Mouse (Mus musculus): ENCODE results near the gene Gstp3.

Gstp3 gene

GRCm38 (mm10) chr19:4036327-4037045 is 22.9 kb downstream of the Gstp3 start:
- DNase-seq: no peak

DNA sequence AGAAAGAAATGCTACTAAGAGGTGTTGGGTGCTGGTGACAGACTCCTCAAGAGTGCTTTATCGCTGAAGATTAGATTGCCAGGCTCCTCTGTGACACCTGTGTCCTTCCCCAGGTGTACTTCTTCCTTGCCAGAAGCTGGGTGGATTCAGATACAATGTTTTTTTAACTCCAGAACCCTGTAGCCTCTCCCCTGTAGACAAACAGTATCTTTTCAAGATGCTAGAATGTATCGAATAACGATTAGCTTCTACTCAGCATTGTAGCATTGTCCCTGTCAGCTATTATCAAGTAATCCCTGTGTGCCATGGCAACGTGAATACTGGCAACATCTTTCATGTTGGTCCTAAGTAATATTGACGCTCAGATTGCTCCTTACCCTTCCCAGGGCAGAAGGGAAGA is 25.6 kb downstream of the Gstp3 start:
- DNase-seq: no peak

- DNase-seq: no peak
Observed at GRCm38 (mm10) chr19:4033298-4033697, 26.1 kb downstream of the Gstp3 start.

- no peak for DNase-seq
Observed at GRCm38 (mm10) chr19:4032668-4033067, 26.7 kb downstream of the Gstp3 start.

- no peak for DNase-seq
Observed at GRCm38 (mm10) chr19:4027576-4027975, 31.8 kb downstream of the Gstp3 start.

DNA sequence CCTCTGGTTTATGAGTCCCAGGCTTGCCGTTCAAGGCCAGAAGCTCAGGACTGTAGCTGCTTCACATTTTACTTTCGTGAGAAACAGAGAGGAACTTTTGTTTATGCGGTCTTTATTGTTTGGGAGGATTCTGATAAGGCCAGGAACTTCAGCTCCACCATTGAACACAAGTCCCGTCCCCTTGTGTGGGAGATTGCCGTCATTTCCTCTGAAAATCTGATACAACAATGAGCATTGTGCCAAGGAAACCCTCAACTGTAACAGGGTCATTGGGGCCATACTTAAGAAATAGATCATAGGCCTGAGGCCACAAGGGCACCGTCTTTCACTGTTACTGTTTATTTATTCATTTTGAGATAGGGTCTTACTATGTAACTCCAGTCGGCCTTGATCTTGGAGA is 36.2 kb downstream of the Gstp3 start:
- no peak for DNase-seq

- DNase-seq: peak; percentile 83 to 87
Observed at GRCm38 (mm10) chr19:4018743-4019583, 40.4 kb downstream of the Gstp3 start.

- DNase-seq: no peak
Observed at GRCm38 (mm10) chr19:4017921-4018587, 41.3 kb downstream of the Gstp3 start.

DNA sequence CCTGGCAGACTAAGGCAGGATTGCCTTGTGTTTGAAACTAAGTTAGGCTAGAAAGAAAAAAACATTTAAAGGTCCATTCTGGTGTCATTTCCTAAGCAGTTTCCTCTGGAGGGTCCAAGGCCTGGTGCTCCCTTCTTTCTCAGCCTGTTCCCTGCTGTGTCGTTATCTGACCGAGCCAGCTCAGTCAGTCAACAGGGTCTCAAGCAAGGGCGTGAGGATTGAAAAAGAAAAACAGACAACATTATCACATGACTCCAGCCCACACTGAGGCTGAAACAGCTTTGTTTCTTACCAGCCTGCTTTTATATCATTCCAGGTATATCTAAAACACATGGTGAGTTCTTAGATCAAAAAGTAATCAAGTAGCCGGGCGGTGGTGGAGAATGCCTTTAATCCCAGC is 43.7 kb downstream of the Gstp3 start:
- no peak for DNase-seq

- no peak for DNase-seq
Observed at GRCm38 (mm10) chr19:4014802-4015201, 44.6 kb downstream of the Gstp3 start.

DNA sequence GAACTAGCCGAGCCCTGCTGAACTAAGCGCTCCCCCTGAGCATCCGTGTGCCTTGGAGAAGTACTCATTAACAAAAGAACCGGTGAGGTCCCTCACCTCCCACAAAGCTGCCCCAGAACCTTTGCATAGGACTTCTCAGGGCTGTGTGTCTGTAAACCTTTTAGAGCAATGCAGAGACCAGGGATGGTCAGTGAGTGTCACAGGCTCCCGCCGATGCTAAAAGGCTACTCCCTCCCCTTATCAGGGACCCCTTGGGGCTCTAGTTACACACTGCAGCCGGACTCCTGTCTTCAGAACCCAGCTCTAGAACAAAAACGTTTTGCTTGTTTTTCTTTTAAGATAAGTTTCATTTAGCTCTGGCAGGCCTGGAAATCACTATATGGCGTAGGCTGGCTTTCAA is 46.3 kb downstream of the Gstp3 start:
- DNase-seq: no peak

GRCm38 (mm10) chr19:4012432-4013022 is 46.8 kb downstream of the Gstp3 start, which contains the start of gene Ndufv1:
TSS of gene Ndufv1 (minus strand) at chr19:4012806.
- DNase-seq: peak; percentile 95 to 96

- DNase-seq: no peak
Observed at GRCm38 (mm10) chr19:4011086-4011485, 48.3 kb downstream of the Gstp3 start.
